Comparison of ENCODE assay signal across 15 mouse cellular contexts in genomic region chr11:81202578-81202977, GRCm38 (mm10).
DNase-seq lines count a peak whose midpoint lies in the region; ATAC-seq lines count a peak whose summit lies in the region.
"Had no signal": no experiment of that assay in that cellular context is flagged by ENCODE, and none has a peak within 500 bp of the region (broad histone marks: within the 10 kb centered on the region; RNA-seq: fewer than 3 reads in every experiment).

No protein-coding gene starts in this region.

- peak; percentile 78 for ATAC-seq in frontal cortex, adult (ENCODE audit: low TSS enrichment)
- ATAC-seq: forebrain, embryonic 14.5 days; forebrain, embryonic 16.5 days had no signal

- DNase-seq in adrenal gland, adult 2 months = peak; percentile 19
- no peak for DNase-seq in adrenal gland, postnatal 25 days
- DNase-seq in frontal cortex, postnatal 10 days (ENCODE audit: low spot score in 2 of 2) = no peak
- DNase-seq in brain, adult 2 months (ENCODE audit: low read depth, low spot score) = peak; percentile 48
- no peak for DNase-seq in natural killer cell, adult 2 months (ENCODE audit: low spot score in 2 of 2)
- DNase-seq: cerebellum, adult 11 months; cerebellum, adult 18-20 months; cerebellum, adult 8-10 months; cerebellum, adult 9-11 months; cerebellum, postnatal 14 days; cerebellum, postnatal 36 days; embryo, embryonic 11 days had no signal

Comparison
In these comparisons a context has a peak if more than half of its experiments do, and no peak if none do; other contexts are left out.
1. DNase-seq: peak in adrenal gland, adult 2 months (single experiment) and brain, adult 2 months (single experiment); none in adrenal gland, postnatal 25 days (single experiment), frontal cortex, postnatal 10 days (0 of 2) and natural killer cell, adult 2 months (0 of 2).